Mouse (Mus musculus): ENCODE results near the gene Fbxl18.

GRCm38 (mm10) chr5:142912739-142913138 lies 17.5 kb upstream of the Fbxl18 start:
- TF ChIP-seq CTCF (IDR thresholded peaks at IDR 0.05; ENCODE audit: control insufficient read depth, insufficient read depth, low read length) (no peak), POLR2A (IDR thresholded peaks at IDR 0.05; ENCODE audit: borderline replicate concordance, control insufficient read depth, low read depth, low read length) (no peak)
